Comparison of ENCODE assay signal across 10 mouse cellular contexts in the genomic region with DNA sequence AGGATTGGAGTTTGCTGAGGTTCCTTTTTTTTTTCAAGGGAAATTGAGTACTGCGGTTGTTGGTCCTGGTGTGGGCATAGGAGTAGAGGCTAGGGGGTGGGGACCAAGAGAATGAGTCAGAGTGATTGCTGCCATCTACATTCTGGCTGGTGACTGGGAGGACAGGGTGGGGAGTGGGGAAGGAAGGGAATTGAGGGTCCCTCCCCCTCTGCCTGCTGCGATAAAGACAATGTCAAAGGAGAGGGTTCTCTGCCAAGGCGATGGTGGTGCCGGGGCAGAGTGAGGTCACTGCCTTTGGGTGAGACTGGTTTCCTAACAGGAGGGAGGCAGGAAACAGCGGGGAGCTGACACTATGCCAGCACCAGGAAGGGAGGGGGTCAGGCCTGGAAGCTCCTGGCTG.
DNase-seq lines count a peak whose midpoint lies in the region; ATAC-seq and TF ChIP-seq lines count a peak whose summit lies in the region.
"Had no signal": no experiment of that assay in that cellular context is flagged by ENCODE, and none has a peak within 500 bp of the region (broad histone marks: within the 10 kb centered on the region; RNA-seq: fewer than 3 reads in every experiment).

No protein-coding gene starts in this region.

- H3K4me2 ChIP-seq in heart, embryonic 12.5 days = no peak overlapping the region
- H3K4me2 ChIP-seq: liver, embryonic 15.5 days had no signal

- H3K9me3 ChIP-seq in heart, embryonic 12.5 days (replicated peaks) = no peaks in the 10 kb centered on the region
- H3K9me3 ChIP-seq: liver, embryonic 15.5 days had no signal

- H3K36me3 ChIP-seq in heart, embryonic 12.5 days = no peaks in the 10 kb centered on the region
- H3K36me3 ChIP-seq: liver, embryonic 15.5 days had no signal

- intact Hi-C loops in left cerebral cortex, adult 2 months (cut with DNase I) = no loop called here

- peak; percentile 65 for ATAC-seq in heart, embryonic 12.5 days (ENCODE audit: insufficient number of reproducible peaks, low FRiP score)

- peaks cover 16% of the 10 kb centered on the region for H3K4me1 ChIP-seq in heart, embryonic 12.5 days (replicated peaks)

- no peaks in the 10 kb centered on the region for H3K27me3 ChIP-seq in heart, embryonic 12.5 days (replicated peaks)
- H3K27me3 ChIP-seq: liver, embryonic 15.5 days had no signal

- 54% methylated on average over 5 of the region's 5 CpGs for WGBS in heart, embryonic 12.5 days

- no peak overlapping the region for H3K9ac ChIP-seq in heart, embryonic 12.5 days
- H3K9ac ChIP-seq: liver, embryonic 15.5 days had no signal

- H3K27ac ChIP-seq in heart, embryonic 12.5 days (ENCODE audit: poor library complexity, severe bottlenecking) = no peak overlapping the region
- H3K27ac ChIP-seq in left cerebral cortex, adult 2 months = no peak overlapping the region
- H3K27ac ChIP-seq: liver, embryonic 15.5 days had no signal

- TF ChIP-seq CTCF in left cerebral cortex, adult 2 months (IDR thresholded peaks at IDR 0.05) = no peak

- H3K4me3 ChIP-seq in heart, embryonic 12.5 days = no peak overlapping the region
- no peak overlapping the region for H3K4me3 ChIP-seq in left cerebral cortex, adult 2 months
- H3K4me3 ChIP-seq: liver, embryonic 15.5 days had no signal

- peak; percentile 3 for DNase-seq in cerebellum, adult 11 months
- DNase-seq in cerebellum, adult 9-10 months = no peak
- peak; percentile 14 for DNase-seq in 3134 (ENCODE audit: extremely low read depth, insufficient read length, low spot score)
- DNase-seq in lung, adult 18-20 months = peak; percentile 86 to 89
- DNase-seq in thymus, postnatal 0 days (ENCODE audit: low spot score) = no peak
- DNase-seq in left cerebral cortex, adult 2 months (ENCODE audit: extremely low spot score in 1 of 2, low spot score in 2 of 2) = no peak
- no peak for DNase-seq in natural killer cell, adult 2 months (ENCODE audit: low spot score in 2 of 2)
- DNase-seq: right cerebral cortex, postnatal 25 days had no signal

Comparison
In these comparisons a context has a peak if more than half of its experiments do, and no peak if none do; other contexts are left out.
1. DNase-seq: peak in cerebellum, adult 11 months (single experiment), 3134 (single experiment) and lung, adult 18-20 months (2 of 2); none in cerebellum, adult 9-10 months (single experiment), thymus, postnatal 0 days (single experiment), left cerebral cortex, adult 2 months (0 of 2) and natural killer cell, adult 2 months (0 of 2).